Mouse (Mus musculus): ENCODE results near the gene Rhbdf2.

Gene Rhbdf2

DNA sequence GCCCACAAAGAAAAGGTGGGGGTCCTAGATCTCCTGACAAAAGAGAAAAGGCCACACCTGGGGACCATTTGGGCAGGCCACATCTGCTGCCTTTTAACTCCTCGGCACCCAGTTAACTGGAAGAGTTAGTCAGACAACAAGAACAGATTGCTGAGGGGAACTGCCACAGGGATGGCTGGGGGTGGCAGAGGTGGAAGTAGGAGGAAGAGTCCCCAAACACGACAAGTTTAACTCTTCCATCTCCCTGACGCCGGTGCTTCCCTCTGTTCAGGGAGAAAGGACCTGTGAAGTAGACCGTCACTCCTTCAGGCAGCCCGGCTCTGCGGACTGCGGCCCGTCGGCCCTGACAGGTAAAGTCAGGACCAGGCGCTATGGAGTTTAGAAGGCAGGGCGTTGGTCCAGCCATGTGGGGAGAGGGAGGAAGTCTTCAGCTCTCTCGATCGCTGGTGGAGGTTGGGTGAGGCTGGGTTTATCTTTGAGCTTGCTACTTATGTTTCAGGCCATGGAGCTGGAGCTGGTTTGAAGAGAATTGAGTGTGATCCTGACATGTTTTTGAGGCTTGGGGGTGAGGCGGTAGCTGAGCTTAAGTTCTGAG is 32.3 kb upstream of the Rhbdf2 start:
- DNase-seq, result no peak

DNA sequence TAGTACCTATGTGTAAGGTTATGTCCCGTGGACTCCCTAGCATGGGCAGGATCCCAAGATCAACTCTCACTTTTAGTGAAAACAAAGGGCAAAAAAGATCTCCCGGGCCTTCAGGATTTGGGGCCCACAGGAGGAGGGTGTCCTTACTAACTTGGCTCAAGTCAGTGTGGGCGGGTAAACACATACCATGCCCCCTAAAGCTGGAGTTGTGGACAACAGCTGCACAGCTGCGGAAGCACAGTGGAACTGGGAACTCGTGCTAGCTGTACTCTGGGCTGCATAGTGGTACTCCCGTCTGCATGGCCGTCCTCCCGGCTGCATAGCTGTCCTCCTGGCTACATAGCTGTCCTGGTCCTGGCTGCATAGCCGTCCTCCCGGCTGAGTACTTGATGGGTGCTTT is 31.4 kb upstream of the Rhbdf2 start:
- DNase-seq, result no peak

DNA sequence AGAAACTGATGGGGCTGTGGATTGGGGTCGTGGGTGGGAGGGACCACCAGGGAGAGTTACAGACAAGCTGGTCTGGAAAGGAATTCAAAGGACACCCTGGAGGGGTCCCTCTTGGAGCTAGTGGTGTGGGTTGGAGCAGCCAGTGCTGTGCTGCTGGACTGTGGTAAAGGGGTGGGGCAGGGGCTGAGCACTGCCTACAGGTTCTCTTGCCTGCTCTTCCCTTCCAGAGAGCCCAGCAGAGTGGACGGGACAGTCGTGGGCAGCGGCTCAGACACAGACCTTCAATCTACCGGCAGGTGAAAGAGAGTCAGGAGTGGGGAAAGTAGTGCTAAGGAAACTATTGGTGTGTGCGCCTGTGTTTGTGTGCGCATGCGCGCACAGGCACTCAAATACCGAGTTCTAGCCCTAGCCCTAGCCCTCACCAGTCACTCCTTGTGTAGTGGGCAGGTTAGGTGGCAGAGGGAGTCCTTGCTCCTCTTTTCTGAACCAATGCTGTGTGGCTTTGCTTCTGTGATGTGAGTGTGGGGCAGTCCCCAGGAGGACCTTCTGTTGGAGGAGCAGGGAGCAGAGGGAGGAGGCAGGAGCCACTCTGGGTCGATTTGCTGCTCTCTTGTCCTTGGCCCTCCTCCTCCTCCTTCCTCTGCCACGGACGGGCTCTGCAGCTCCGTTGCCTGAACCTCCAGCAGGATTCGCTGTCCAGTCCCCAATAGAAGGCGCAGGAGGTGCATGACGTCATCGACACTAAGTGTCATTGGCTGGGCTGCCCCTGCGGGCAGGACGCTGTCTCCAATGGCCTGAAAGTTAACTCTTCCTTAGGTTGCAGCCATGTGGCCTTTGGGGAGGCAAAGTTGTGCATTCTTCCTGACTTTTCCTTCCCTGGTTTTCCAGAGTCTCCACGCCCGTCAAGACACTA is 30.7 kb upstream of the Rhbdf2 start:
- DNase-seq, result peak; percentile 42 to 58

DNA sequence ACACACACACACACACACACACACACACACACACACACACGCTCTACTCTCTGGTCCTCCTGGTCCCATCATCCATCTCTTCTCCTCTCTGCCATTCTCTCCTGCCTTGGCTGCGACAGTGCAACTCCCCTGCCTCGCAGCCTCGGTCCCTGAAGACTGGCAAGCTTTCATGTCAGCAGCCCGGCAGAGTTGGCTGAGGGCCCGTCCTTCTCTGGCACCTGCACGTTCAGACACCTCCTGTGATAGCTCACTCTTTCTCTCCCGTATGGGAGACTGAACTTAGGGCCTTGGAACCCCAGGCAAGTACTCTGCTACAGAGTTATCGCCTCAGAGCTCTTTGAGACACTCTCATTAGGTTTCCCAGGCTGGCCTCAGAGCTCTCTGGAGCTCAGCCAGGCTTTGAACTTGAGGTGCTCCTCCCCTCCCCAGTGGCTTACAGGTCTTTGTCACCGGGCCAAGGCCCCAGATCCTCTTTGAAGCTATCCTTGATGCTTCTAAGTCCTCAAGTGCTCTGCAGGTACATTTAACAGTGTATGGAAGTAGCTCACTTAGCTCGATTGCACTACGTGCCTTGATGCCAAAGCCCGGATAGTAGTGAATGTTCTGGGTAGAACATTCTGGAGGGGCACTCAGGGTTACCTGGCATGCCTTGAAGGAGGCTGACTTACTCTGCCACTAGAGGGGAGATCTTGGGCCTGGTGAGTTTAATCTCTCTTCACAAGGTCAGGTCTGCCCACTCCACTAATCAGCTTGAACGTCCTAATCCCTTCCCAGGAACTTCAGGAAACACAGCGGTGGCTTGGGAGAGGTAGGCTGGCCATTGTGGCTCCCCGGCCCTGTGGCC is 29.8 kb upstream of the Rhbdf2 start:
- DNase-seq, result no peak

DNA sequence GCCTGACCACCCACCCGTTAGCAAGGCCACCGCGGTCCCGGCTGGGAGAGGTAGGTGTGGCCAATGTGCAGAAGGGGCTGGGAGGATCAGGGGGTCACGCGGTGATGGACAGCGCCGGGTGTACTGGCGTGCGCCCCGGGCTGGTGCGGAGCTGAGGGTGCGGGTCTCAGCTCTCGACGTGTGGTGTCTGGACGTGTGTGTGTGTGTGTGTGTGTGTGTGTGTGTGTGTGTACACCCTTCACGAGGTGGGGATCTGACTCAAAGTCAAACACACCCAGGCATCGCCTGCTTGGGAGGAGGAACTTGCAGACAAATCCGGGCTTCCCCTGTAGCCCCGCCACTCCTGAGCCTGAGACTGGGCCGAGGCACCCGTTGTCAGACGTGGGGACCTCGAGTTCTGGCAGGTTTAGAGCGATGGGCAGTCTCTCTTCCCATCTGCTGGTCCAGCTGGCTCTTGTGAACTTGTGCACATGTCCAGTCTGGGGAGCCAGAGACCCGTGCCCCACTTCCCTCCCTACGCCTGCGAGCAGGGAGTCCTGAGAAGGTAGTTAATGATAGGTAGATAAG is 27.5 kb upstream of the Rhbdf2 start, which contains the start of gene Cygb:
Gene Cygb (minus strand): TSS at position 59 of the 567 bp plus-strand sequence.
- no peak for DNase-seq

DNA sequence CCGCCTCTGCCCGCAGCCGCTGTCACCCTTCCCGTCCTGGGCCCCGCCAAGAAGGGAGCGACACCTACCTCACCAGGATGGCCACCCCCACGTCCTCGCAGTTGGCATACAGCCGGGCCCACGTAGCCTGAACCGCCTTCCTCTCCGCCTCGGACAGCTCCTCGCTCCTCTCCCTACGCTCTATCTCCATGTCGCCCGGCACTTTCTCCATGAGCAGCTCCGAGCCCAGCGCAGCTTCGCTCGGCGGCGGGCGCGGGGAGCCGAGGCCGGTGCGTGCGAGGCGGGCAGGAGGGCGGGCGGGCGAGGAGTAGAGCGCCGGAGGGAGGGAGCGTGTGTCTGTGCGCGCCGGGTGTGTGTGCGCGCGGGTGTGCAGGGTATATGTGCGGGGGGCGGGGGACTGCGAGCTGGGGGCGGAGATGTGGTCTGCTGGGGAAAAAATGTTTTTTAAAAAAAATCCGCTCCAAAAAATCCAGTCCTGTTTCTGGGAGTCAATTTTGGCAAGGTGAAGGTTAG is 26.9 kb upstream of the Rhbdf2 start:
- no peak for DNase-seq

DNA sequence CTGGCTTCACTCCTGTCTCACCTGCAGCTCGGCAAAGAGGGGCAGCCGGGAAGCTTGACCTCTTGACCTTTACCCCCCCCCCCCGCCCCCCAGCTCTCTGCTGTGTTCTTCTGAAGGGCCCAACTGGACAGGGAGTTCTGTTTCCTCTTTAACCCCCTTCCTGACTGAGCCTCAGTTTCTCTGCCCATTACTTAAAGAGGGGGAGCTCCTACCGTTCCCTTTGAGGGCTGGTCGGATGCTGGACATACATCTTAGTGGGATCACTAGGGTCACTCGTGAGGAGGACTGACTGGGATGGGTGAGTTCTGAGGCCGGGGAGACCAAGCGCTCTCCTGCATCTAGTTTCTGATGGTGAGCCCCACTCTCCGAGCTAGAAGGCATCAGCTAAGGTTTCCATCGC is 26.4 kb upstream of the Rhbdf2 start, which contains the start of gene Prcd:
Gene Prcd (plus strand): TSS at position 301 of the 400 bp plus-strand sequence.
- no peak for DNase-seq

DNA sequence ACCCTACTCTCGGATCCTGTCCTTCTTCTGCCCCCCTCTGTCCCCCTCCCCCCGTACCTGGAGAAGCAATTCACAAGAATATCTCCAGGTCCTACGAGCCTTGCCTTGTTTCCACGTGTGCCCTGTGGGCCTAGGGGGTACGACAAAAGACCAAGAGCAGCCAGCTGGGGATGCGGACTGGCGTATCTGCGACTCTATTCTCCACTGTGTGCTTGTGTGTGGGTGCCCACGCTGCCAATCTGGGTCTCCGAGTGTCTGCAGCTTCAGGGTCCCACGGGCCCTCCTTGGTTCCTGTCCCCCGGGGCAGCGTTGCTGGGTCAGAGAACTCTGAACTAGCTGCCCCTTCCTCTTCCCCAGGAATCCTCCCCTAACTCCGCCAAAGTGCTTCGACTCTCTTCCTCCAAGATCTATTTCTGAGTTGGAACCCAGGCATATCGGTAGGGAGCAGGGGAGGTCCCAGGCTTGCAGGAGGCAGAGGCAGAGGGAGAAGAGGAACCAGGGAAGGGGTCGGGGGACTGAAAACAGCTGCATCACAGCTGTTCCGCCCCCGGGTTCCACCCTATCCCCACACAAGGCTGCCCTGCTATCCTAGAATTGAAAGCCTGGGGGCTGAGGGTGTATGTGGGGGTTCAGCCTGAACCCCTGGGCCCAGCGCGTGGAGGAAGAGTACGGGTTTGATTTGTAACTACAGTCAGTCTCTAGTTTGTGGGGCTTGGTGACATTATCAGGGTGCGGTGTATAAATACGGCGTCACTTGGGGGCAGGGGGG is 25.7 kb upstream of the Rhbdf2 start:
- no peak for DNase-seq

DNA sequence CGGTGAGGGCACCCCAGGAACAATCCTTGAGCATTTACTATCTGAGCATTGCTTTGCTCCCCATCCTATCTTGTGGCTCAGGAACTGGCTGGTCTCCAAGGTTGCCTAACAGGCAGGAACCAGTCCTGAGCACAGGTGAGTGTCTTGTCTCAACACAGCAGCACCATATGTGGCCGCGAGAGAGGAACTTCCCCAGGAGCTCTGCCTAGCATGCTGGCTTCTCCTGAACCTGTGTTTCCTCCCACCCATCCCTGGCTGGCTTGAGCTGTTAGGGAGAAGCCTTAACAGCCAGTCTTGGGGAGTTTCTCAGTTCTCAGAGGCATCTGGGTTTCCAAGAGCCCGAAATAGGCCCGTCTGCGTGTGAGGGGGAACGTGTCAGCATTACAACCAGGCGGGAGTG is 24.5 kb upstream of the Rhbdf2 start:
- DNase-seq, result no peak

DNA sequence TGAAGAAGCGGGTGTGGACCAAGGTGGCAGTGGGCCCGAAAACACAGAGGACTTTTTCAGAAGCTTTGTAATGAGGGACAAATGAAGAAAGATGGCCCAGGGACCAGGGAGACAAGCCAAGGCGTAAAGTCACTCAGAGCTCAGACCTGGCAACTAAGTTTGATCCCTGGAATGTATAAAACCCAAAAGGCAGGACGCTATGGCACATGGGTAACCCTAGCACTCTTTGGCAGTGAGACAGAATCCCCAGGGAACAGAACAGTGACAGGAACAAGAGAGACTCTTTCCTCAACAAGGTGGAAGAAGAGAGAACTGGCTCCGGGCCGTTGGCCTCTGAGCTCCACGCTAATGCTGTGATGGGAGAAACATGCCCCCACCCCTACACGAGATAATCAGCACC is 24.0 kb upstream of the Rhbdf2 start:
- no peak for DNase-seq

DNA sequence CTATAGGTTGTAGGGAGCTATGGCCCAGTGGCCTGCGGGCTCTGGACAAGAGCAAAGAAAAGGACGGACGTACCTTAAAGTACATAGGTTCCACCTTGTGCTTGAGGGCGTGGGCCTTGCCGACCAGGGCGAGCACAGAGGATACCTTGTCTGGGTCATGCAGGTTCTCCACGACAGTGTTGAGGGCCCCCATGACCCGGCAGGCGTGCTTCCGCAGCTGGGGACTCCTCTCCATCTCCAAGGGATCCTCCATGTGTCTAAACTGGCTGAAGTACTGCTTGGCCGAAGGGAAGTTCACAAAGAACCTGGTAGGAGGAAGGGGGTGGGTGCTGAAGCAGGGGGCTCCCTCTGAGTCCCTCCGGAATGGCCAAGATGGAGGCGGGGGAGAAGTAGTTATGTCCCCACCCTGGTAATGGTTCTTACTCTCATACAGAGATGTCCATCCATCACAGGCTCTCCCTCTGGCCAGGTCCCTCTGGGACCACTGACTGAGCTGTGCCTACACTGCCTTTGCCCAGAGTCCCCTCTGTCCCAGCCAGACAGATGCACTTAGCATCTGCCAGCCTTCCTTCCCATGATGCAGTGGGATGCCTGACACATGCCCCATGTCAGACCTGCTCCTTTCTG is 23.0 kb upstream of the Rhbdf2 start:
- DNase-seq, result no peak

DNA sequence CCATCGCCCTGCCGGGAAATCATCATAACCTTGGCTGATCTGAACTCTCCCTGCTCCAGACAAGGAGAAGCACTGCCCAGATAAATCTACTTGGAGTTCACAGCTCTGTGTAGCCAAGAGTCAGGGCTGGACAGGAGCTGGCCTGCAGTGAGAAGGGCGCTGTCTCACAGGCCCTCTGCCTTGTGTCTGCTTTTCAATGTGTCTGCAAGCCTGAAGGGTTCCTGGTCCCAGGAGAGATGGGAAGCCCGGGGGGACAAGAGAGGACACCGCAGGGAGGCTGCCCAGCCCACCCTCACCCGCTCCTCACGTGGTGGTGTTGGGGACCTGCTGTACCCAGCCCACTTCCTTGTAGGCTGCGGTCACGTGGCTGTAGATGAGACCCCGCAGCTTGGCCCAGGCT is 22.2 kb upstream of the Rhbdf2 start:
- no peak for DNase-seq

DNA sequence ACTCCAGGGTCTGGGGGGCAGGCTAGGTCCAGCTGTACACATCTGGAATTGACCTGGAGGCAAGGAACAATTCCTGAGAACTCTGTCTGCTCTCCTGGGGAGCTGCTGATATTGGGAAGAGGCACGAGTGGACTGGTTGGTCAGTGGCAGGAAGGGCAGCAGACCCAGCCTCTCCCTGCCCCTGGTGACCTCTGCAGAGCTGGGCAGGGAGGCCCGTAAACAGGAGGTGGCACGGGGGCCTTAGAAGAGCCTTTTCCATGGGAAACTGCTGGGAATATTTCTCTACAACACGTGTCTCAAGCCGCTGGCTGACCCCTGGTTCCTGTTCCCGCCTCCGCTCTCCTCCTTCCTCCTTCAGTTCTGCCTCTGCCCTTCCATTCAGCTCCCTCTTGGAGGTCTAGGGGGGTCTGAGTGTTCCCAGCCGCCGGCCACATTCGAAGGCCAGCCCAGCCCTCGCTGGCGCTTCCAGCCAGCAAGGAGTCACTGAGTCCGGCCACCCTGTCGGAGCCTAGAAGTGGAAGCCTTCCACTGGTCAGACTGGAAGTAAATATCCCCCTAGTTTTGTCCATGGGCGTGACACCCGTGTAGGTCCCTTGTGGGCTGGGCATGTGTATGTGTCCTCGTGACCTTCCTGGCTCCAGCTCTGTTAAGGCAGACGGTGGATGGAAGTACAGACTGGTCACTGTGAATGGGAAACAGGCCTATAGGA is 21.5 kb upstream of the Rhbdf2 start:
- DNase-seq, result no peak

DNA sequence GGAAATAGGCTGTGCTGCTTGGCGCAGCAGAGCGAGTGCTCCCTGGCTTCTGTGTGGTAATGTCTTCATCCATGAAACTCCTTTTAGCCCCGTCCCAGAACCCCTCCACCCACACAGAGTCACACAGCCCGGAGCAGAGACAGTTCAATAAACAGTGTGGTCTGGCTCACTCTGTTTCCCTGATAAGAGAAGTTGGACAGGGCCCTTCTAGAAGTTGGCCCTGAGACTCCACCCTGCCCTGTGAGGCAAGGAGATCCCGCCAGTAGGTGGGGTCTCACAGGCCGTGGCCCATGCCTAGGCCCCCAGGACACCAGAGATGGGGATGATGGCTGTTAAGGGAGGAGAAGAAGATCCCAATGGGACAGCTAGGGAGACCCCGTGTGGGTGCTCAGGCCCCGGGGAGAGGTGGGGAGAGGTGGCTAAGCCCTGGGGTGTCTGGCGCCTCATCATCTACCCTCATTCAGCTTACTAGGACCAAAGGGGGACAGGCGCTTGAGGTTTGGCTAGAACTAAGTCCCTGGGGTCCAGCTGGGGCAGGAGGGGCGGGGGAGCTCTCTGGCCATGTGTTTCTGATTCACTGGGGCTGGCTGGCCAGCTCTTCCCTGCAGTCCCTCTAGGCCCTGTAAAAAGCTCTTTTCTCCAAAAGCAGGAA is 20.6 kb upstream of the Rhbdf2 start:
- DNase-seq, result no peak

DNA sequence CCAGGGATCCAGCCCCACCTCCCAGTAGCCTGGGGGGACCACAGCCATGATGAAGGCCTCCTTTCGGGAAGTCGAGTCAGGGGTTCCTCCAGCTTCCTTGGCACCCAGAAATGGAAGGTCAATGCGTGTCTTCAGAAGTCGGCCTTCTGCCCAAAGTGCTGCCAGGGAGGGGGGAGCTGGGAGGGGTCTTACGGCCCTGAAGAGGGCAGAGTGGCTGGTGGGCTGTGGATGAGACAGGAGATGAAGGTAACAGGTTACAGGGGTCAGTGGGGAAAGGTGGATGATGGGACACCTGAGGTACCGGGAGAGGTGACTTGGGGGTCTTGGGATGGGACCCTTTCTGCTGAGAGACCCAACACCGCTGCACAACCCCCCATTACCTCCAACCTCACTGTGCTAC is 20.0 kb upstream of the Rhbdf2 start:
- DNase-seq, result no peak

DNA sequence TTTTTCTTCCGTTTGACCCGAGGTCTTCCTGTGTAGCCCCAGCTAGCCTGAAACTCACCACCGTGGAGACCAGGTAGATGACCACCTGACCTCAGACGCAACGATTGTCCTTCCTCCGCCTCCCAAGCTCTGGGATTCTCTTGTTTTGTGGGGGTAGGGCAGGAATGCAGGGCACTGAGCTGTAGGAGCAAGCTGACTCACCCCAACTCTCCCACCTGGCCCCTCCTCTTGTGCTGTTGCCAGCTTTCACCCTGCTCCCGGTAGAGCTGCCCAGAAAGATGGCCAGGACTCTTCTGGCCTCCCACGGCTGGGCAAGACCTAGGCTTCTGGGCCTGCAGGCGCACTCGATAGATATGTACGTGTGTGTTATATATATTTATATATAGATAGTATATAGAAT is 19.3 kb upstream of the Rhbdf2 start:
- DNase-seq, result no peak

DNA sequence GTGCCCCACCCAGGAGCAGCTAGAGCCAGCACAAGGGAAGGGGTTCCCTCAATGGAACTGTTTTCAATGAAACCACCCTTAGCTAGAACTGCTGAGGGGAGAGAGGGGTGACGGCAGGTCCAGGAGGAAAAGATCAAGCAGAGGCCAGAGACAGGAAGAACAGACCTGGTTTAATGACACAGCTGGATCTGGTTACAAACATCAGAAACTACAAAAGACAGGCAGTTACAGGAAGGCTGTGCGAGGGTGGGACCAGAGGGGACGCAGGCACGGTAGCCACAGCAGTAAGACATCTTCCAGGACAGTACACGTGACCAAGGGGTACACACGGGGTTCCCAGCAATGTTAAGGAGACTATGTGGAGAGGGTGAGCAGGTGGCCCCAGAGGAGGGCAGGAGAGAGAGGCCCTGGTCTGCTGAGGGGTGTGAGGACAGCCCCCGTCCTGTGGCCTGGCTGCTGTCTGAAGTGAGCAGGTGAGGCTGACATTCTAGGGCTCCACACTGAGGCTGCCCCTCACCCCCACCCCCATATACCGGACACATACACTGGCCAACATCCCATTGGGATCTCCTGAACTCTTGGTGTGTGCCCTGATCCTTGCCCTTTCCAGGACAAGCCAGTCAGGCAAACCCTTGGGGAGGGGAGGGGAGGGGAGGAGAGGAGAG is 18.8 kb upstream of the Rhbdf2 start:
- no peak for DNase-seq

DNA sequence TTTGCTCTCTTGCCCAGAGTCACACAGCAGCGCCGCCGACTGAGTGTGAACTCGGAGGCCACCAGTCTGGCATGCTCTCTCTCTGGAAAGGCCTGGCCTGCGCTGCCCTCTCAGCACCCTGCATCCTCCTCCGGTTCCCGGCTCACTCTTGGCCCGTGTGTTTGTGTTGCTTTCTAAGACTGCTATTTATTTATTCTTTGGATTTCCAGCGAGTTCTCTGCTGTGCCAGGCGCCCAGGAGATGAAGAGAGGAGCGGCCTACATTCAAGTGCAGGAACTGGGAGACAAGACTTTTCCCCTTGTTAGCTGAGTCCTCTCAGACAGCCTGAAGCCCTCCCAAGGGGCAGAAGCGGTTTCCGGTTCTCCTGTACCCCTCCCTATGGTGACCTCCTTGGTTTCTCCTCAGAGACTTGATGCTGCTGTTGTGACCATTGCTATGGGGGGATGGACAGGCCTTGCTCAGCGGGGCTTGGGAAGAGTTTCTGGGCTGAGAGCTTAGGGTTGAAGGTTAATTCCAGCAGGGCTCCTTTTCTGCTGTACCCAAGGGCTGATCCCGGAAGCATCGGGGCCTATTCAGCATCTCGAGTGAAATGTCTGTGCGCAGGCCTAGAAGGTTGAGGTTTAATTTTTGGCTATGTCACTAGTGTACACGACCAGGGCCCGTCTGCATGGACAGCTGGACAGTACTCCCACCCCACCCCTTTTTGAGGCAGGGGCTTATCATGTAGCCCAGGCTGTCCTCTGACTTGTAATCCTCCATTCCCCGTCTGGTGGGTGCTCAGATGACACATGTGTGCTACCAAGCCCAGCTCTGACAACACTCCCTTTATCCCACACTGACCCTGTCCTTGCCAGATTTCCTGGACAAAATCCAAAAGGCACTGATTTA is 17.6 kb upstream of the Rhbdf2 start:
- no peak for DNase-seq
